Mouse (Mus musculus) MEL (cell line): ENCODE results near the gene Rex1bd. TPM values are rescaled to one million over a fixed set of nuclear protein-coding genes. Genes with fewer than 3 reads are reported as not detected.

Experiments used
- DNase-seq: peaks from one replicate; pipeline ENCODE4 v3.0.0; 2011; ENCODE audit warnings: low read depth, low spot score
- H3K27ac ChIP-seq: 2 replicates; pipeline ENCODE4 v1.5.1; 2012; ENCODE audit warnings: low read depth, mild to moderate bottlenecking, control low read depth, low read length, moderate library complexity; ENCODE audit not compliant: control insufficient read depth
- H3K27me3 ChIP-seq, 2 experiments: fragments of 150-350 bp in 1 of 2; sonication (generic) in 1 of 2; 2 replicates each; pipeline ENCODE4 v1.6.1; 2012; ENCODE audit warnings: low read length in 2 of 2, mild to moderate bottlenecking in 2 of 2, improper control_type of control experiment in 1 of 2, moderate library complexity in 1 of 2; ENCODE audit not compliant: insufficient read depth in 2 of 2, control insufficient read depth in 1 of 2
- H3K36me3 ChIP-seq, 2 experiments: 2 replicates each; pipeline ENCODE4 v1.6.1; 2012 to 2014; ENCODE audit warnings: low read length in 2 of 2, improper control_type of control experiment in 1 of 2, inconsistent platforms in 1 of 2, mild to moderate bottlenecking in 1 of 2; ENCODE audit not compliant: insufficient read depth in 2 of 2, control insufficient read depth in 1 of 2
- H3K4me1 ChIP-seq, 2 experiments: fragments of 150-350 bp in 1 of 2; sonication (generic) in 1 of 2; 2 replicates each; pipeline ENCODE4 v1.6.1; 2012; ENCODE audit warnings: low read length in 2 of 2, improper control_type of control experiment in 1 of 2, mild to moderate bottlenecking in 1 of 2; ENCODE audit not compliant: insufficient read depth in 2 of 2, control insufficient read depth in 1 of 2
- H3K4me3 ChIP-seq, 2 experiments: fragments of 150-350 bp in 1 of 2; sonication (generic) in 1 of 2; 2 replicates each; pipeline ENCODE4 v1.5.1; 2012; ENCODE audit warnings: low read depth in 2 of 2, low read length in 2 of 2, mild to moderate bottlenecking in 2 of 2, moderate library complexity in 2 of 2, control low read depth in 1 of 2, improper control_type of control experiment in 1 of 2; ENCODE audit not compliant: control insufficient read depth in 1 of 2, insufficient read depth in 1 of 2
- H3K79me2 ChIP-seq: 2 replicates; pipeline ENCODE4 v1.6.1; 2012; ENCODE audit warnings: mild to moderate bottlenecking, low read length, moderate library complexity; ENCODE audit not compliant: control insufficient read depth, poor library complexity, insufficient read depth
- H3K9ac ChIP-seq: 2 replicates; pipeline ENCODE4 v1.6.1; 2012; ENCODE audit warnings: low read depth, mild to moderate bottlenecking, control low read depth, low read length, moderate library complexity; ENCODE audit not compliant: control insufficient read depth, poor library complexity, severe bottlenecking
- H3K9me3 ChIP-seq: fragments of 150-350 bp; sonication (generic); replicated peaks from 2 replicates; pipeline ENCODE4 v1.6.1; 2012; ENCODE audit warnings: mild to moderate bottlenecking, low read length, improper control_type of control experiment, moderate library complexity; ENCODE audit not compliant: insufficient read depth
- BHLHE40 ChIP-seq: IDR thresholded peaks from 2 replicates; pipeline ENCODE4 v1.6.1; 2012; ENCODE audit warnings: low read depth, mild to moderate bottlenecking, inconsistent platforms, low read length, improper control_type of control experiment, borderline replicate concordance
- CTCF ChIP-seq, 3 experiments: IDR thresholded peaks in 2 of 3; conservative IDR thresholded peaks in 1 of 3; 2 replicates each; pipeline ENCODE4 v1.5.1; 2011 to 2012; ENCODE audit warnings: low read length in 3 of 3, low read depth in 2 of 3, mild to moderate bottlenecking in 2 of 3, improper control_type of control experiment in 1 of 3, inconsistent platforms in 1 of 3, mixed read lengths in 1 of 3, moderate library complexity in 1 of 3; ENCODE audit not compliant: control insufficient read depth in 1 of 3, insufficient read depth in 1 of 3, poor library complexity in 1 of 3, severe bottlenecking in 1 of 3
- E2F4 ChIP-seq: IDR thresholded peaks from 2 replicates; pipeline ENCODE4 v1.6.1; 2011; ENCODE audit warnings: low read depth, low read length, improper control_type of control experiment, borderline replicate concordance
- ETS1 ChIP-seq: IDR thresholded peaks from 2 replicates; pipeline ENCODE4 v1.6.1; 2012; ENCODE audit warnings: low read depth, mild to moderate bottlenecking, inconsistent platforms, low read length, improper control_type of control experiment, moderate library complexity
- GABPA ChIP-seq: IDR thresholded peaks from 2 replicates; pipeline ENCODE4 v1.6.1; 2012; ENCODE audit warnings: low read depth, mild to moderate bottlenecking, inconsistent platforms, low read length, improper control_type of control experiment, moderate library complexity
- GATA1 ChIP-seq: IDR thresholded peaks from 2 replicates; pipeline ENCODE4 v1.6.1; 2011; ENCODE audit warnings: low read depth, low read length, improper control_type of control experiment
- HCFC1 ChIP-seq: IDR thresholded peaks from 2 replicates; pipeline ENCODE4 v1.6.1; 2012; ENCODE audit warnings: low read depth, mild to moderate bottlenecking, inconsistent platforms, low read length, improper control_type of control experiment, moderate library complexity
- JUND ChIP-seq: IDR thresholded peaks from 2 replicates; pipeline ENCODE4 v1.6.1; 2011; ENCODE audit warnings: low read depth, mild to moderate bottlenecking, improper control_type of control experiment, low read length
- MAFK ChIP-seq: IDR thresholded peaks from 2 replicates; pipeline ENCODE4 v1.6.1; 2011; ENCODE audit warnings: low read depth, mild to moderate bottlenecking, low read length, improper control_type of control experiment, borderline replicate concordance
- MXI1 ChIP-seq: IDR thresholded peaks from 2 replicates; pipeline ENCODE4 v1.6.1; 2011; ENCODE audit warnings: mild to moderate bottlenecking, low read depth, low read length, improper control_type of control experiment
- MYC ChIP-seq: IDR thresholded peaks from 2 replicates; pipeline ENCODE4 v1.6.1; 2011; ENCODE audit warnings: low read depth, mild to moderate bottlenecking, low read length, improper control_type of control experiment, moderate library complexity
- NELFE ChIP-seq: IDR thresholded peaks from 2 replicates; pipeline ENCODE4 v1.6.1; 2011; ENCODE audit warnings: low read depth, low read length, improper control_type of control experiment
- POLR2A ChIP-seq, 2 experiments: IDR thresholded peaks; 2 replicates each; pipeline ENCODE4 v1.6.1; 2011 to 2012; ENCODE audit warnings: low read length in 2 of 2, mild to moderate bottlenecking in 2 of 2, control low read depth in 1 of 2, improper control_type of control experiment in 1 of 2, low read depth in 1 of 2, moderate library complexity in 1 of 2; ENCODE audit not compliant: control insufficient read depth in 1 of 2, insufficient read depth in 1 of 2, poor library complexity in 1 of 2
- POLR2AphosphoS5 ChIP-seq: IDR thresholded peaks from 2 replicates; pipeline ENCODE4 v1.6.1; 2012; ENCODE audit warnings: low read depth, borderline replicate concordance, mild to moderate bottlenecking, inconsistent platforms, low read length, moderate library complexity, mixed read lengths
- SIN3A ChIP-seq: IDR thresholded peaks from 2 replicates; pipeline ENCODE4 v1.6.1; 2012; ENCODE audit warnings: low read length, improper control_type of control experiment, inconsistent platforms
- TAL1 ChIP-seq: IDR thresholded peaks from 2 replicates; pipeline ENCODE4 v1.6.1; 2012; ENCODE audit warnings: mild to moderate bottlenecking, inconsistent platforms, low read length, moderate library complexity, mixed read lengths
- TBP ChIP-seq: IDR thresholded peaks from 2 replicates; pipeline ENCODE4 v1.8.0; 2011; ENCODE audit warnings: low read depth, low read length, improper control_type of control experiment
- UBTF ChIP-seq: IDR thresholded peaks from 2 replicates; pipeline ENCODE4 v1.6.1; 2012; ENCODE audit warnings: low read depth, mild to moderate bottlenecking, inconsistent platforms, low read length, improper control_type of control experiment, moderate library complexity, borderline replicate concordance; ENCODE audit not compliant: insufficient read depth
- USF1 ChIP-seq: IDR thresholded peaks from 2 replicates; pipeline ENCODE4 v1.6.1; 2014; ENCODE audit warnings: low read depth, mild to moderate bottlenecking, inconsistent platforms, low read length, improper control_type of control experiment, moderate library complexity
- USF2 ChIP-seq, 2 experiments: IDR thresholded peaks; 2 replicates each; pipeline ENCODE4 v1.6.1; 2011 to 2012; ENCODE audit warnings: improper control_type of control experiment in 2 of 2, low read length in 2 of 2, borderline replicate concordance in 1 of 2, inconsistent platforms in 1 of 2, low read depth in 1 of 2, mild to moderate bottlenecking in 1 of 2; ENCODE audit not compliant: insufficient read depth in 1 of 2
- ZNF384 ChIP-seq: IDR thresholded peaks from 2 replicates; pipeline ENCODE4 v1.6.1; 2012; ENCODE audit warnings: low read depth, mild to moderate bottlenecking, inconsistent platforms, low read length, improper control_type of control experiment
- polyA plus RNA-seq, 2 experiments: library from polyadenylated mRNA; stranded (reverse) in 1 of 2; unstranded in 1 of 2; fragments of >175 nt in 1 of 2; fragments of >200 nt in 1 of 2; gene quantifications; 2 replicates each; pipeline versions ENCODE4 v1.2.1 to v1.2.4; 2012; ENCODE audit warnings: low replicate concordance in 2 of 2, low read depth in 1 of 2; ENCODE audit not compliant: insufficient read length in 2 of 2, insufficient read depth in 1 of 2, missing spikeins in 1 of 2
- total RNA-seq: library from RNA; depleted of rRNA; stranded (reverse); fragments of 300-350 nt; gene quantifications from 2 replicates; pipeline ENCODE4 v1.2.3, GENCODE M21; 2012

Gene Rex1bd
- total and polyA plus RNA-seq, 3 experiments = 145 to 204 TPM; not detected in 1

DNA sequence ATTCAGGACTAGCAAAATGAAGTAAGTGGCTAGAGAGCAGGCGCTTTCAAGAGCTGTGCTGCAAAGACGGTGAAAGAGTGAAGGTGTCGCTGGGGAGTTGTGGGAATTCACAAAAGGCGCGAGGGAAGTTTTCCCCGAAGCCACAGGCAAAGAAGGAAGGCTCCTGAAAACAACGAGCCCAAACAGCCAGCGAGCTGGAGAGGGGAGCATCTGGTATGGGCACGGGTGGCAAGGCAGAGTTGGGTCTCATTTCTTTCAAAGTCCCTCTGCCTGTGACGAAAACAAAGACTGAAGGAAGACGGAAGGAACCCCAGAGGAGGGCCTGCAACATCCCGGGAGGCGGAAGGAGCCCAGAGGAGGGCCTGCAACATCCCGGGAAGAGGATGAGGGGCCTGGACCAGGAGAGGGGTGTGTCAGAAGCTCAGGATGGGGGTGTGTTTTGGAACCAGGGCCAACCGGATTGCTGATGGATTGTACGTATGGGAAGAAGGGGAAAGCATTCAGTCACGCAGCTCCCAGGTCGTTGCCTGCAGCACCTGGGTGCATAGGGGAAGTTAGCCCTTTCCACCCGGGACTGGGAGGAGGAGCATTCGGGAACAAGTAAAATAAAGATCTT lies 15.6 kb downstream of the Rex1bd start:
- Histone ChIP-seq H3K9ac (no peak overlapping the region), H3K4me3 (no peak overlapping the region), H3K36me3 (no peaks in the 10 kb centered on the region), H3K79me2 (no peaks in the 10 kb centered on the region), H3K4me1 (no peaks in the 10 kb centered on the region), H3K27ac (no peak overlapping the region), H3K27me3 (no peaks in the 10 kb centered on the region), H3K9me3 (no peaks in the 10 kb centered on the region)
- DNase-seq = no peak
- TF ChIP-seq ZNF384 (no peak), ETS1 (no peak), TBP (no peak), MXI1 (no peak), SIN3A (no peak), JUND (no peak), MAFK (no peak), CTCF (IDR thresholded peaks at IDR 0.05 in 2 of 3, conservative IDR thresholded peaks at IDR 0.05 in 1 of 3; ENCODE audit: control insufficient read depth in 1 of 3, insufficient read depth in 1 of 3, low read depth in 2 of 3, low read length in 3 of 3, poor library complexity in 1 of 3, severe bottlenecking in 1 of 3) (no peak), USF2 (IDR thresholded peaks at IDR 0.05; ENCODE audit: borderline replicate concordance in 1 of 2, insufficient read depth in 1 of 2, low read depth in 1 of 2, low read length in 2 of 2) (no peak), POLR2AphosphoS5 (no peak), MYC (no peak), TAL1 (no peak), GATA1 (no peak), POLR2A (IDR thresholded peaks at IDR 0.05; ENCODE audit: control insufficient read depth in 1 of 2, insufficient read depth in 1 of 2, low read depth in 1 of 2, low read length in 2 of 2, poor library complexity in 1 of 2) (no peak), GABPA (no peak), NELFE (no peak), HCFC1 (no peak), E2F4 (no peak), USF1 (no peak)

DNA sequence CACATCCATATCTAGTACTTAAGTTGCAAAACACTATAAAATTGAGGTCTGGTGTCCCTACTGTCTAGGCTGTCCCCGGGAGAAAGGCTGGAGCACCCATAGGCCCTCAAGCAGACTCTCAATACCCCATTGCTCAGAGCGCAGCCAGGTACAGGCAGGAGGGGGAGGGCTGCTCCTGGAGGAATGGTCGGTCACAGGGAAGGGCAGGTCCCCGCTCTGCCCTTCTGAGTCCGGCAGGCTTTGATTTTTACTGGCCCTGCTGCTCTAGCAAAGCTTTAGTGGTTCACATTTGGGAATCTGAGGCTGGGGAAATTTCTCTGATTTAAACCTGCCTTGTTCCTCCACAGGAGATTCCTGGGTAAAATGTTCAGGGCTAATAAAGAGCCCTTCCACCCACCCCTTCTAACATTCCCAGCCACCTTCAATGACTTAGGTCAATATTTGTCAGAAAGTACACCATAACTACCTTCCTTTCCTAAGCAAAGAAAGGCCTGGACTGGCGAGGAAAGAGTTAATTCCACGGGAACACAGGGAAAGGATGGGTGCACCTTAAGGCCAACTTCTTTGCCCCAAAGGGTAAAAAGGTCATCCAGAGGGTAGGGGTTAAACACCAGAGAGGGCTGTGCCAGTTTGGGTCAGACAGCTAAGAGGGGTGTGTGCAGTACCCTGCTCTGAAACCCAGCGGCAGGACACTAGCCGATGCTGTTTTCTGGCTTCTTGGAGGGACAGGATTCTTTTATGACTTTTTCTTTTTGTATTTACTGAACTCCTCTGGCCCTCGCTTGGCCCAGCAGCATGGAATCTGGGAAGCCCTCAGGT lies 16.3 kb downstream of the Rex1bd start:
- no peaks in the 10 kb centered on the region; a peak in 1 of 4 replicates for H3K27me3 ChIP-seq
- DNase-seq = no peak
- H3K36me3 ChIP-seq = no peaks in the 10 kb centered on the region
- H3K9me3 ChIP-seq = no peaks in the 10 kb centered on the region
- H3K9ac ChIP-seq = no peak overlapping the region
- no peaks in the 10 kb centered on the region for H3K4me1 ChIP-seq
- H3K79me2 ChIP-seq = no peaks in the 10 kb centered on the region
- TF ChIP-seq POLR2A (IDR thresholded peaks at IDR 0.05; ENCODE audit: control insufficient read depth in 1 of 2, insufficient read depth in 1 of 2, low read depth in 1 of 2, low read length in 2 of 2, poor library complexity in 1 of 2) = no peak
- TF ChIP-seq BHLHE40 = no peak
- no peak for TF ChIP-seq TAL1
- TF ChIP-seq UBTF = no peak
- H3K27ac ChIP-seq = no peak overlapping the region
- H3K4me3 ChIP-seq = no peak overlapping the region
